Mouse (Mus musculus) spleen, embryonic (tissue): ENCODE measurements around the gene Padi3.

Experiments
- CTCF ChIA-PET: fragments of 350-600 bp; sonication (Branson Sonifier 250); formaldehyde crosslinking; loops from one replicate; lab custom pipeline; 2022; lab: Charles Lee

The Padi3 gene

GRCm38 (mm10) chr4:140810458-140811260, at the start of gene Padi3:
Padi3 (minus strand) TSS chr4:140810648.
- CTCF ChIA-PET = no interaction called here

DNA sequence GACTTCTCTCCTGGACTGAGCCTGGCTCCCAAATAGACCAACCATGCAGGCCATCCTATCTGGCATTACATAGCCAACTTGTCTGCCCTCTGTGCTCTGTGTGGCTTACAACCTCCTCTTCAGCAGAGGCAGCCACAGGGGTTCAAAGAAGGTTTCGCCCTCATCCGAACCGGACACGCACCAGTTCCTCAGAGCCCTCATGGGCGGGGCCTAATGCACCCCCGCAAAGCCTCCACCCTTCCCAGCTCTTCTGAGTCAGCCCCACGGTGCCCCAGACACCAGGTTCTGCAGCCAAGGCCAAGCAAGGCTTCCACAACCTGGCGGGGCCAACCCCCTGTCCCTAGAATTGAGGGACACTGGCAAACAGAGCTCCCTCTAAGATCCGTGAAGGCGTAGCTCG, 48.8 kb upstream of the Padi3 start:
- CTCF ChIA-PET = no interaction called here

GRCm38 (mm10) chr4:140857813-140858212, 47.4 kb upstream of the Padi3 start:
- CTCF ChIA-PET = no interaction called here

GRCm38 (mm10) chr4:140857041-140857440, 46.6 kb upstream of the Padi3 start:
- CTCF ChIA-PET = no interaction called here

DNA sequence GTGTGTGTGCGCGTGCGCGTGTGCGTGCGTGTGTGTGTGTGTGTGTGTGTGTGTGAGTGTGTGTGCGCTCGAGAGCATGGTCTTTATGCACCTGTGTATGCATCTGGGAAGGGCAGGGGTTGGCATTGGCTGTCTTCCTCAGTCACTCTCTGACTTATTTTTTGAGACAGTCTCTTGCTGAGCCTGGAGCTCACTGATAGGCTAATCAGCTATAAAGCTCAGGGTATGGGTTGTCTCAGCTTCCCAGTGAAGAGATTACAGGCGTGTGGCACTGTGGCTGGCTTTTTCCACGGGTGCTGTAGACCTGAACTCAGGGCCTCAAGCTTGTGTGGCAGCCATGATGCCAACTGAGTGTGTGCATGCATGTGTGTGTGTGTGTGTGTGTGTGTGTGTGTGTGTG, 44.7 kb upstream of the Padi3 start:
- CTCF ChIA-PET = no interaction called here

DNA sequence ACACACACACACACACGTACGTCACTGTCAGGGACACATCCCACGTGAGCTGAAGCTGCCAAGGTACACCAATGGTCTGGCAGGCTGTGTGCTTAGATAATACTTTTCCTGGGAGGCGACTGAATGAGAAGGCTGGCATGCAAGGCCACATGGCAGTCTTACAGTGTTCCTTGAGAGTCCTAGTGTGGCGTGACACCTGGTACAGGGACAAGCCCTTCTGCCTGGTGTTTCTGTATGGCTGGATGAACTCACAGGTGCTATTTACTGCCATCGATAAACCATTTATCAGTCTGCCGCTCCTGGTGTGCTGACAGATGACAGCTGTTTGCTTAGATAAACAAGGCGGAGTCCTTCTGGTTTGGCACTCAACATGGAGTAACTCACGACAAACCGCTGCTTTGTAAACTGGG, 44.0 kb upstream of the Padi3 start:
- CTCF ChIA-PET = no interaction called here

GRCm38 (mm10) chr4:140853626-140854025, 43.2 kb upstream of the Padi3 start:
- CTCF ChIA-PET = interaction anchor here (0.8 kb wide), 1 partner anchor 10 kb away, joined by 4 read pairs; no protein-coding TSS in a partner anchor

- CTCF ChIA-PET = no interaction called here
Measured at GRCm38 (mm10) chr4:140849310-140849709, 38.9 kb upstream of the Padi3 start.

DNA sequence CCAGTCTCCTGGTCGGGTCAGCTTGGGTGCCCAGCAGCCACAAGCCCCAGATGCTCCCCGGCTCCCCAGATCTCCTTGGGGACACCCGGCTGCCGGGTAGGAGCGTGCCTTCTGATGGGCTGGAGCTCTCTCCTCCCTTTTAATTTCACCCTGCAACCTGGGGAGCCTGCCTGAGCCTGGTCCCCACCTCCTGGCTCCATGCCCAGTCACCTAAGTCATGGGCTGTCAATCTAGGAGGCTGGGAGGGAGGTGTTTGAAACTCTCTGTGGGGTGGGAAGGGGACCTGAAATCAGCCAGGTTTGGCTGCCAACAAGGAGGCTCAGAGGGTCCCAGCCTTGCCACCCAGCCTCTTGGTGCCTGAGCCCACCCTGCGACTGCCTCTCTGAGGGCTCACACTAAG, 35.2 kb upstream of the Padi3 start, which contains the start of gene Padi1:
Gene Padi1 (minus strand): TSS at position 113 of the 400 bp plus-strand sequence.
- CTCF ChIA-PET = no interaction called here

DNA sequence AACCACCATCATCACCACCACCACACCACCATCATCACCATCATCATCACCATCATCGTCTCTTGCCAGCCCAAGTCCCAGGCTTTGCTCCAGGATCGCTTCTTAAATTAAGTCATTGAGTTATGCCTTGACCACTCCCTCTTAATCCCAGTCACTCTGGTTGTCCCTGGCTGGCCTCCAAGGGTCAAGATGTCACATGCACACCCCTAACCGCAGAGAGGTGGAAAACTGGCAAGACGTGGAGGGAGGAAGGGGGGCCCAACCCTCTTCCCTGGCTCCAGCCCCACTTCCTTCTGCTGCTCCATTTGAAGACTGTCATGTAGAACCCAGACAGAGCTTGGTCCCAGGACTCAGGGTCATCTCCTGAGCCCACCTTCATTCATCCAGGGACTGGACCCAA, 34.5 kb upstream of the Padi3 start:
- CTCF ChIA-PET = no interaction called here

DNA sequence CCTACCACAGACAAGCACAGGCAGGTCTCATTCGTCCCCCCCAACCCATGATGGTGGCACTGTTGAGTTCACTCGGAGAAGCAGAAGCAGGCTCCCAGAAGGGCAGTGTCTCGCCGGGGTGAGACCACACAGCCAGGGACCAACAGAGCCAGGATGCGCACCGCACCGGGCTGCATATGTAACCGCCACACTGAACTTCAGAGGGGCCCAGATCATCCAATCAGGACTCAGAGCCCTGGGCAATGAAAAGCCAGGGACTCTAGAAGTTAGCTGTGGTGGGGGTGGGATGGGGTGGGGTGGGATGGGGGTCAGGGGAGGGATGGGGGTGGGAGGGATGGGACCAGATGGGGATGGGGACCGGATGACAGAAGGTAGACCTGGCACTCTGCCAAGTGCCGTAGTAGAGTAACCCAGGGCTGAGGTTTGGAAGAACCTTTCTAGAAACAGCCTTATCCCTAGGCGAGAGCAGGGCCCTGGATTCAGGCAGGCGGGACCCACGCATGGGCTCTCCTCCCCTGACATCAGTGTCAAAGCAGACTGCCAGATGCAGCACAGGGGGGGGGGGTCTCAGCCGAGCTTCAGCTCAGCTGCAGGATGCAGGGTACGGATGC, 33.3 kb upstream of the Padi3 start:
- CTCF ChIA-PET = interaction anchor here (0.7 kb wide), 1 partner anchor 393 kb away, joined by 3 read pairs; no protein-coding TSS in a partner anchor

DNA sequence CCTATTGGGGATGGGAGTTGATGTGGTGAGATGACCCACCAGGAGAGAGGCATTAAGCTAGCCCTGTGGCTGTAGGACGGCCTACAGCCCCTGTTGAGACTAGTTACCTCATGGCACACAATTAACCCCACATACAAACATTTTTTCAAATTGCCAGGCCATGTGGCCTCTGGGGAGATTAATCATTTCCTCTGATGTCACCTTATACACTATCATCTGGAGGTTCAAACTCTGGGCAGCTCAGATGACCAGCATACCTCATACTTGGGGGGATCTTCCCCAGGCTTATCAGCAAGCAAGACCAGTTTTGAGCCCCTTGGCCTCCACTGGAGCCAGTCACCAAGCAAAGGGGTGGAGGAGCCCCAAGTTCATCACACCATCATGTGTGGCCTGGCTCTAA, 32.5 kb upstream of the Padi3 start:
- CTCF ChIA-PET = interaction anchor here (0.7 kb wide), 1 partner anchor 394 kb away, joined by 3 read pairs; no protein-coding TSS in a partner anchor

DNA sequence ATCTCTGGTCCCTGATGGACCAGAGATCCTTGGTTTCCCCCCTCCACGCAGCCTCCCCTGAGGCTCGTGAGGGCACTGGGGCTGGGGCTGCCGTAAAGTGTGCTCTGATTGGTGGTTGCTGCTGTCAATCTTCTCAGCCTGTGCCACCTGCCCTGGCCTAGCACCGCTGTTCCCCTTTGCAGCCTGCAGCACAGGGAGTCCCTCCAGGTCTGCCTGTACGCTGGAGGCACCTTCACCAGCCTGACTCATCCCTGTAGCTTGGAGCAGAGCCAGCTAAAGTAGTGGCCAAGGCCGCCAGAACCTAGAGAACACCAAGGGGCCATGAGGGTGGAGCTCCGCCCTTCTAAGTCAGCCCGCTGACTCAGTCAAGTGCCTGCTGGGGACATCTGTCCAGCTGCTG, 27.4 kb upstream of the Padi3 start:
- CTCF ChIA-PET = no interaction called here

DNA sequence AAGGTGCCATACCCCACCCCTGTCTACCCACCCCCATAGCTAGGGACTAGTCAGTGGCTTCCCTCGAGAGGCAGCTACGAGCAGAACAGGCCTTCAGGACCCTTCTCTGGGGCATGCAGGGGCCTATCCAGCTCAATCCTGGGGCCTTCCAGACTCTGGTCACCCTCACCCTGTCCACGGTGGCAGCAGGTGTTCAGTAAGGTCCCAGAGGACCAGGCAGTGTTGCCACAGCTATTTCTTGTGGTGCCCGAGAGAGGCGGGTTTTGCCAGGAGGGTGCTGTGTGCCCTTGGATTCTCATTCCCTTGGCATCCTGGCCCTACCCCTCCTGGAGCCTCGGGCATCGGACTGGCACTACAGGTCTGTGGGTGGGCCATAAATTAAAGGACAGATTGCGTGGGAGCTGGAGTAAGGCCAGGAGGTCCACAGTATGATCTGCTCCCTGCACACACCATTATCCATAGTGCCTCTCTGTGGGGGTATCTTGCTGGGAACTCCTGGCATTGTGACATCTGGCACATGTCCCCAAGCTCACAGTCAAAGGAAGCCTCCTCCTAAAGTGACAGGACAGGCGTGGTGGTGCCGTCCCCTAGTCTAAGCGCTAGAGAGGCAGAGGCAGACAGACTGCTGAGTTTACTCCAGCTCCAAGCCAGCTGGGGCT, 25.9 kb upstream of the Padi3 start:
- CTCF ChIA-PET = no interaction called here

DNA sequence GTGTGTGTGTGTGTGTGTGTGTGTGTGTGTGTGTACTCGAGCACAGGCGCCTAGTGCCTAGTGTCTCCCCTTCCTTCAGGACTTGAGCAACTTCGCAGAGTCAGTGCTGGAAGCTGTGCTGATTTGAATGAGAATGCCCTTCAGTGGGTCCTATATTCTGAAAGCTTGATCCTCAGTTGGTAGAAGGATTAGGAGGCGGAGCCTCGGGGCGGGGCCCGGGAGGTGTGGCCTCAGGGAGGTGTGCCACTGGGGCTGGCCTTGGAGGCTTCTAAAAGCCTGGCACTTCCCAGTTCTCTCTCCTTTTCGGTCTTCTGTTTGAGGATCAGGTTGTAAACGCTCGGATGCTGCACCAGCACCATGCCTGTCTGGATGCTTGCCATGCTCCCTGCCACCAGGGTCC, 25.2 kb upstream of the Padi3 start:
- CTCF ChIA-PET = no interaction called here

GRCm38 (mm10) chr4:140834327-140834934, 24.0 kb upstream of the Padi3 start:
- CTCF ChIA-PET = no interaction called here

GRCm38 (mm10) chr4:140832821-140833220, 22.4 kb upstream of the Padi3 start:
- CTCF ChIA-PET = interaction anchor here (0.6 kb wide), 1 partner anchor 138 kb away, joined by 5 read pairs; no protein-coding TSS in a partner anchor

DNA sequence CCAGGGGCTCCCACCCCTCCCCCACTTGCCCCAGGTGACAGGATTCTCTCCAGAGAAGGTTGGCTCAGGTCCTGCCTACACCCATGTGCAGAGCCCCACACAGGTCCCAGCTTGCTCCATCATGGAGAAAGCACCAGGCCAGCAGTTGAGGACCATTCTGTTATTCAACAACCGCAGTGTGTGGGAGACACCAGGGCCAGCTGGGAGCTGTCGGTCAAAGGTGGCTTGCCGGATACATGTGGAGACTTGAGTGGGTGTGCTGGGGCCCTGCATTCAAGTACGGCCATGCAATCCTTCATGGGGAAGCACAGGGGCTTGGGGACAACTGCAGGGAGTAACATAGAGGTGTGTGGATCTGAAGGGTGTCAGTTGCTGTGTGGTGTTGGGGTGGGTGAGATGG, 21.4 kb upstream of the Padi3 start:
- CTCF ChIA-PET = no interaction called here

DNA sequence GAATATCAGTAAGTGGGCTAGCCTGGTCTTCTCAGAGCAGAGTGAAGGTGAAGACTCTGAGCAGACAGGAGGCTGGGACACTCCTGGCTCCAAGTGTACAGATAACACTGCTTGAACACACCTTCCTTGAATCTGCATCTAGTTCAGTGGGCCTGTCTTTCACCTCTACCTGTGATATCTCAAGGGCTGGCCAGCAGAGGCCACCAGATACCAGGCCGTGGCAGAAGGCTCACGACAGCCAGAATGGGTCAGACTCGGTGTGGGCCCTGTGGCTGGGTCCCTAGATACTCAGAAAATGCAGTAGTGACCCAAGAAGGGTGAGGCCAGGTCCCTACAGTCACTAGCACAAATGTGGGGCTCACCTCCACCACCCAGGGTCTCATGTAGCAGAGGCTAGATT, 16.8 kb upstream of the Padi3 start:
- CTCF ChIA-PET = no interaction called here

DNA sequence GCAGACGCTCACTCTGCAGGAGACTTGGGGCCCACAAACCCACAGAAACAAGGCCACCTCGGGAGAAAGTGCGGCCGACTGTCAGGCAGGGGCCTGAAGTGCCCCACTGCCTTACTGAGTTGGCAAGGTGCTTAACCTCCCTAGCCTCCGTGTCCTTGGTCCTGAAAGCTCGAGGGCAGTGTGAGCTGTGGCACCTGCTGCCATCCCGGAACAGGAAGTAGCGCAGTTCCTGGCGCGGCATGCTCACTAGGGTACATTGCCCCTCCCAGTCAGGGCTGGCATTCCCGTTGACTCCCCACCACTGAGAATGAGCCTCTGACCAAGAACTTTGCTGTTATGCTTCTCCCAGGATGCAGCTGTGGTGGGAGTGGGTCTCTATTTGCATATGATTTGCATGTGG, 15.5 kb upstream of the Padi3 start:
- CTCF ChIA-PET = no interaction called here

DNA sequence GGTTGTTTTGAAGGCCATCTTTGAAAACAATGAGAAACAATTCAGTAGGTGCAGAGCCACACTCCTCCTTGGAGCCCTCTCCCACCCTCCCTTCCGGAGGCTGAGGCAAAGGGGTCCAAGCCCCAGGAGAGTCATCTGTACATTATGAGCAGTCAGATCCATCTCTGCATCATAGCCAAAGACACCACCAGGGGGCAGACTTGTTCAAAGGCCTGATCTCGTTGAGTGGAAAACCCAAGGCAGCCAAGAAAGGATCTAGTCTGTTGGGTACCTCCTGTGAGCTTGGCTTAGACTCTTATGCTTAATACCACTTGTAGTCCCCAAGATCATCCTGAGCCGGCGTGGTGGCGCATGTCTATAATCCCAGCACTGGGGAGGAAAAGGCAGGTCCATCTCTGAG, 11.5 kb upstream of the Padi3 start:
- CTCF ChIA-PET = interaction anchor here (0.7 to 1.3 kb wide), 3 partner anchors 80 to 147 kb away, joined by 3 to 4 read pairs (median 3); no protein-coding TSS in a partner anchor

- CTCF ChIA-PET = no interaction called here
Measured at GRCm38 (mm10) chr4:140817413-140817812, 7.0 kb upstream of the Padi3 start.
